Mouse (Mus musculus) C2C12 (cell line): ENCODE measurements around the gene Hoxa3.

Source experiments
- CTCF ChIP-seq: IDR thresholded peaks from one replicate; pipeline ENCODE4 v1.5.1; 2011; ENCODE audit not compliant: control insufficient read depth, insufficient read depth, insufficient read length
- MAX ChIP-seq: IDR thresholded peaks from one replicate; pipeline ENCODE4 v1.6.1; 2011; ENCODE audit warnings: mild to moderate bottlenecking, control low read depth
- MYOD1 ChIP-seq: IDR thresholded peaks from one replicate; pipeline ENCODE4 v1.6.1; 2011; ENCODE audit warnings: low read depth; ENCODE audit not compliant: control insufficient read depth, insufficient read length

DNA sequence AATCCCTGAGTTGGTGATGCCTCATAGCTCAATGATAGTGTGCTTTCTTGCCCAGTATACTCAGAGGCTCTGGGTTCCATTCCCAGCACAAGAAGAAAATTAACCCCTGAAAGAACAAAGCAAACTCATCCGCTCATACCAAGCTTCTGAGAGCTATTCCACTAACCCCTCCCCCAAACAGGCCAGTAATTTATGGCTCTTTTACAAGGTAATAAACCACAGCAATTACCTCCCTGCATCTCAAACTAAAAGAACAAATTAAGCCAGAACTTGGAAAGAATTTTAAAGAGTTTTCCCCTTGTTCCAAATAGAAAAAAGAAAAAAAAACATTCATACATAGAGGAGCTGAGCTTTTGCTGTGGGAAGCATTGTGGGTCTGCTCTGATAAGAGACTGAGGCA, 30.3 kb downstream of the Hoxa3 start:
- TF ChIP-seq CTCF, result no peak
- no peak for TF ChIP-seq MYOD1
- TF ChIP-seq MAX, result no peak
